Mouse (Mus musculus): ENCODE results near the gene Olfr533.
"Not testable (repeated sequence)": the region's sequence is repeated elsewhere in the genome, so short reads cannot be mapped to it uniquely, and the experiment has no call there.

The Olfr533 gene

DNA sequence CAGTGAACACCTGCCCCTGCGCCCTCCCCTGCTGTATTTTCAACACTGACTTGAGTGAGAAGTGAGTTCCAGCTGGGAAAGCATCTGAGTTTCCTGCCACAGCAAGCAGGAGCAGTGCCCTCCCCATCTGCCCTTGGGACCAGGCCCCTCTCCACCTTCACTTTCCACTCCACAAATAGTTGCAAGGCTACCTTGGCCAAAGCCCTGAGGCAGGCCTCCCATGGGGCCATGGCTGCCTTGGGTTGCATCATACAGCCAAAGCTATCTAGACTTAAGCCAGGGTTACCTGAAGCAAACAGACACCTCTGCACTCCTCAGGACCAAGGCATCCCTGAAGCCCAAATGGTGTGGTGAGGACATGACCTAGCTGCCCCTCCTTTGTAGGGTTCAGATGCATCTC, at the start of gene Olfr533:
Olfr533 (plus strand) TSS at position 301 of the 400 bp plus-strand sequence.
- DNase-seq (ENCODE audit: low spot score in 2 of 2): not testable (repeated sequence)

DNA sequence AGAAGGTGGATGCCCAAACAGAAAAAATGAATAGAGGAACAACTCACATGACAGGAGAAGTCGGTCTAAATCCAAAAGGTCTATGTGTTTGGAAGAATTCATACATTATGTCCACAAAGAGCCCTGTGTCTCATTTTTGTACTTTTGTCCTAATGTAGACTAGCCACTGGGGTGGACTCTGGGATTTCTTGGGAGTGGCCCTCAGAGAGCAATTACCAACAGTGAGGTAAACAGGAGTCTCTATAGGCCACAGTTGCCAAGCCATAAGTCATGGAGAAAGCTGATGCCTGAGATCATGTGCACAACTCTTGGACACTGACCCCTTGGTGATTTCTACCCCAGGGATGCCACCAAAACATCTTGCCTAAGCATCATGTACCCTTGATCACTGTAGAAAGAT, 41.6 kb upstream of the Olfr533 start, which contains the start of gene Olfr532:
Olfr532 (minus strand) TSS at position 101 of the 400 bp plus-strand sequence.
- no peak for DNase-seq (ENCODE audit: low spot score in 2 of 2)

DNA sequence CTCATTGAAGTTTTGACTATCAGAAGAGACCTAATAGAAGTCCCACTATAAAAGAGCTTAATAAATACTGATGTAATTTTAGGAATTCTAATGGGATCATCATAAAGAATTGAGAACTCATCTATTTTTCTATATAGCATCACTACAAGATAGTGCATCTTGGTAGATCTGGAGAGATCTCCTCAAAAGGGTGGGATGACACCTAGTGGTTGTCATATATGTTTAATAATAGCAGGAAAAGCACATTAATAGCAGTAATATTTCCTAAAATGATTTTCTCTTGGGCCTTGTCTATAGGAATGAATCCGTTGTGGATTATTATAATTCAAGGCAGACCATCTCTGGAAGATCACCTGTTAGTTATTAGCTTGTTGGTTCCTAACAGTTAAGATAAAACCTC, 20.0 kb upstream of the Olfr533 start:
- DNase-seq (ENCODE audit: low spot score in 2 of 2): no peak

DNA sequence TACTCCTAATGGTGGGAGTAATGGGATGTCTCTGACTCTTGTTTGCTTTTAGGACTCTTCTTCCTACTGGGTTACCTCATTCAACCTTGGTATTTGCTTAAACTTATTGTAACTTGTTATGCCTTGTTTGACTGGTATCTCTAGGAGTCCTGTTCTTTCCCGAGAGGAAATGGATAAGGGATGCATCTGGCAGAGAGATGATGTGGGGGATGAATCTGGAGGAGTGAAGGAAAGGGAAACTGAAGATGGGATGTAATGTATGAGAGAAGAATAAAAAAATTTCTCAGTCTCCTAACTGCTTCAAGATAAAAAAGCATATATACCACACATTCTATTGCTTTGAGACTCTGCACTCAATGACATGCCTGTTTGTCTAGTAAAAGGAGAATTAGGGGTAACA, 14.7 kb downstream of the Olfr533 start:
- no peak for DNase-seq (ENCODE audit: low spot score in 2 of 2)

GRCm38 (mm10) chr7:140478733-140479132, 15.6 kb downstream of the Olfr533 start:
- DNase-seq (ENCODE audit: low spot score in 2 of 2): no peak

DNA sequence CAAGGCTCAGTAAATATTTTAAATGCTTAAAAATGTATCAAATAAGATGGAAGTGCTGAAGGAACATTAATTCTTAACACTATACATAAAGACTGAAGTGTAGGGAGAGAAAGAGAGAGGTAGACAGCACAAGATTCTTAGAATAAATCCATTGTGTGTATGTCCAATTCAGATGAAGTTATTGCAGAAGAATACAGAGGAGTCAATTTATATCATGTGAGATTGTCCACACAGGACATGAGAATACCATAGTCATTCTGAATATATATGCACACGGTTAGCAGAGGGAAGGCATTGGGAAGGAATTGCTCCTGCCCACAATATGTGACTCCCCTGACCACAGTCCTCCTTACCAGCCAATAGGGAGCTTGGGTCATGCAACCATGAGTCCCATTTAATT, 20.7 kb downstream of the Olfr533 start, which contains the start of gene Olfr535:
Olfr535 (plus strand) TSS at position 301 of the 400 bp plus-strand sequence.
- DNase-seq (ENCODE audit: low spot score in 2 of 2): no peak

DNA sequence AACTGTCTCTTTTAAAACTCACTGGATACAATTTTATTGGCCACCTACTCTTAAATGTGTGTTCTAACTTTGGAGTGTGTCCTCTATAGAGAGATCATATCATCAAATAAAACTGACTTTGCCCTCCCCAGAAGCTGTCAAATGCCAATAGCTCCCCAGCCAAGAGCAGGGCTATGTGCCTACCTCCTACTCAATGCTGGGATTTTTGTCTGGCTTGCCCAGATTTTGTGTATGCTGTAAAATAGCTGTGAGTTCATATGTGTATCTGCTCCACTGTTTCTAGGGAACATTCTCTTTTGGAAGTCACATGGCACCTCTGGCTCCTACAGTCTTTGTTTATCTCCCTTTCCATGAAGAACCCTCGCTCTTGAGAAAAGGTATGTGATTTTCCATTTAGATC, 25.8 kb downstream of the Olfr533 start:
- no peak for DNase-seq (ENCODE audit: low spot score in 2 of 2)

GRCm38 (mm10) chr7:140494231-140494630, 31.1 kb downstream of the Olfr533 start:
- no peak for DNase-seq (ENCODE audit: low spot score in 2 of 2)

- DNase-seq (ENCODE audit: low spot score in 2 of 2): no peak
Observed at GRCm38 (mm10) chr7:140494702-140495101, 31.5 kb downstream of the Olfr533 start.

DNA sequence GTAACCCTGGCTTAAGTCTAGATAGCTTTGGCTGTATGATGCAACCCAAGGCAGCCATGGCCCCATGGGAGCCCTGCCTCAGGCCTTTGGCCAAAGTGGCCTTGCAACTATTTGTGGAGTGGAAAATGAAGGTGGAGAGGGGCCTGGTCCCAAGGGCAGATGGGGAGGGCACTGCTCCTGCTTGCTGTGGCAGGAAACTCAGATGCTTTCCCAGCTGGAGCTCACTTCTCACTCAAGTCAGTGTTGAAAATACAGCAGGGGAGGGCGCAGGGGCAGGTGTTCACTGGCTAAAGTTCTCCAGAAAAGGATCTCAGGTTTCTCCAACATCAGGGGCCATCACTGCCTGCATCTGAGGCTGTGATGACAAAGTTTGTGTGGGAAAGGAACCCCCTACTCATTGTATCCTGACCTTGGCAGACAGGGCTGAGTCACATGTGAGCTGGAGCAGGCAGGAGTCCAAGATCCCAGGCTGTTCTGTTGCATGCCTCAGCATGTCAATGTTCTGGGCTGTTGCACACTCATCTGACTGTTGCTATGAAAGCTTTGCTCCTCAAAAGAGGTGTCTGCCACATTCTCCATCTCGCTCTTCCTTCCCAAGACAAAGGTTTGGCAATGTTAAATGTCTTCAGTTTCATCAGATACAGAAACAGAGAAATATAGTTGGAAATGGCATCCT, 44.3 kb downstream of the Olfr533 start, which contains the start of gene Olfr536:
Olfr536 (minus strand) TSS at position 51 of the 676 bp plus-strand sequence.
- not testable (repeated sequence) for DNase-seq (ENCODE audit: low spot score in 2 of 2)

Data from spleen, postnatal 36 days (tissue).